Mouse (Mus musculus): Measurements from ENCODE around the gene Alpk1. TPM values are rescaled to one million over a fixed set of nuclear protein-coding genes. Genes with fewer than 3 reads are reported as not detected.

The Alpk1 gene
- 1.8 and 5.5 TPM in 2 replicates for polyA plus RNA-seq (2011; ENCODE audit: insufficient read depth, insufficient read length, low replicate concordance, missing spikeins)

- peak within 1 kb of the TSS; percentile 43 for H3K27ac ChIP-seq (ENCODE audit: control insufficient read depth, insufficient read depth, low read depth, low read length, poor library complexity)
- WGBS, result under 1% methylated on average over 24 of the region's 24 CpGs
- H3K4me3 ChIP-seq (replicated peaks; ENCODE audit: control insufficient read depth, low read depth, low read length), result peak within 1 kb of the TSS; percentile 74
- TF ChIP-seq CTCF (IDR thresholded peaks at IDR 0.05; ENCODE audit: control insufficient read depth, insufficient read depth, low read length), result peak; percentile 79
- TF ChIP-seq POLR2A (IDR thresholded peaks at IDR 0.05; ENCODE audit: borderline replicate concordance, control insufficient read depth, low read depth, low read length), result no peak
- H3K4me1 ChIP-seq (ENCODE audit: control insufficient read depth, insufficient read depth, low read length), result no peaks in the 10 kb centered on the region
Measured at GRCm38 (mm10) chr3:127780021-127780644, at the start of gene Alpk1. Alpk1 (minus strand) TSS chr3:127780527.

GRCm38 (mm10) chr3:127827123-127827522, 46.8 kb upstream of the Alpk1 start:
- 81% methylated on average over 7 of the region's 7 CpGs for WGBS
- TF ChIP-seq POLR2A (IDR thresholded peaks at IDR 0.05; ENCODE audit: borderline replicate concordance, control insufficient read depth, low read depth, low read length) (no peak), CTCF (IDR thresholded peaks at IDR 0.05; ENCODE audit: control insufficient read depth, insufficient read depth, low read length) (no peak)
- Histone ChIP-seq H3K4me1 (ENCODE audit: control insufficient read depth, insufficient read depth, low read length) (peaks cover 1% of the 10 kb centered on the region; the same call in 1 of the 2 replicates), H3K4me3 (replicated peaks; ENCODE audit: control insufficient read depth, low read depth, low read length) (no peak overlapping the region), H3K27ac (ENCODE audit: control insufficient read depth, insufficient read depth, low read depth, low read length, poor library complexity) (no peak overlapping the region)

GRCm38 (mm10) chr3:127826503-127826902, 46.2 kb upstream of the Alpk1 start:
- TF ChIP-seq CTCF (IDR thresholded peaks at IDR 0.05; ENCODE audit: control insufficient read depth, insufficient read depth, low read length), result no peak
- no peak for TF ChIP-seq POLR2A (IDR thresholded peaks at IDR 0.05; ENCODE audit: borderline replicate concordance, control insufficient read depth, low read depth, low read length)
- H3K27ac ChIP-seq (ENCODE audit: control insufficient read depth, insufficient read depth, low read depth, low read length, poor library complexity), result no peak overlapping the region
- no peak overlapping the region for H3K4me3 ChIP-seq (replicated peaks; ENCODE audit: control insufficient read depth, low read depth, low read length)
- WGBS, result 89% methylated on average over 7 of the region's 7 CpGs
- H3K4me1 ChIP-seq (ENCODE audit: control insufficient read depth, insufficient read depth, low read length), result peaks cover 1% of the 10 kb centered on the region; the same call in 1 of the 2 replicates

- Histone ChIP-seq H3K4me1 (ENCODE audit: control insufficient read depth, insufficient read depth, low read length) (peaks cover 1% of the 10 kb centered on the region; the same call in 1 of the 2 replicates), H3K4me3 (replicated peaks; ENCODE audit: control insufficient read depth, low read depth, low read length) (no peak overlapping the region), H3K27ac (ENCODE audit: control insufficient read depth, insufficient read depth, low read depth, low read length, poor library complexity) (peak overlapping the region; percentile 88)
- TF ChIP-seq CTCF (IDR thresholded peaks at IDR 0.05; ENCODE audit: control insufficient read depth, insufficient read depth, low read length) (no peak), POLR2A (IDR thresholded peaks at IDR 0.05; ENCODE audit: borderline replicate concordance, control insufficient read depth, low read depth, low read length) (no peak)
- WGBS, result 33% methylated on average over 17 of the region's 17 CpGs
Measured at GRCm38 (mm10) chr3:127823886-127824863, 43.8 kb upstream of the Alpk1 start.

- Histone ChIP-seq H3K4me1 (ENCODE audit: control insufficient read depth, insufficient read depth, low read length) (peaks cover 1% of the 10 kb centered on the region; the same call in 1 of the 2 replicates), H3K4me3 (replicated peaks; ENCODE audit: control insufficient read depth, low read depth, low read length) (no peak overlapping the region), H3K27ac (ENCODE audit: control insufficient read depth, insufficient read depth, low read depth, low read length, poor library complexity) (no peak overlapping the region)
- 60% methylated on average over 5 of the region's 5 CpGs for WGBS
- TF ChIP-seq POLR2A (IDR thresholded peaks at IDR 0.05; ENCODE audit: borderline replicate concordance, control insufficient read depth, low read depth, low read length), result no peak
- TF ChIP-seq CTCF (IDR thresholded peaks at IDR 0.05; ENCODE audit: control insufficient read depth, insufficient read depth, low read length), result no peak
Measured at GRCm38 (mm10) chr3:127821209-127821608, 40.9 kb upstream of the Alpk1 start.

- TF ChIP-seq POLR2A (IDR thresholded peaks at IDR 0.05; ENCODE audit: borderline replicate concordance, control insufficient read depth, low read depth, low read length), result no peak
- no peak for TF ChIP-seq CTCF (IDR thresholded peaks at IDR 0.05; ENCODE audit: control insufficient read depth, insufficient read depth, low read length)
- no peak overlapping the region for H3K27ac ChIP-seq (ENCODE audit: control insufficient read depth, insufficient read depth, low read depth, low read length, poor library complexity)
- H3K4me3 ChIP-seq (replicated peaks; ENCODE audit: control insufficient read depth, low read depth, low read length), result no peak overlapping the region
- 71% methylated on average over 1 of the region's 1 CpGs for WGBS
- peaks cover 1% of the 10 kb centered on the region; the same call in 1 of the 2 replicates for H3K4me1 ChIP-seq (ENCODE audit: control insufficient read depth, insufficient read depth, low read length)
Measured at GRCm38 (mm10) chr3:127820400-127820799, 40.1 kb upstream of the Alpk1 start.

GRCm38 (mm10) chr3:127818694-127819663, 38.7 kb upstream of the Alpk1 start:
- no peak overlapping the region for H3K27ac ChIP-seq (ENCODE audit: control insufficient read depth, insufficient read depth, low read depth, low read length, poor library complexity)
- no peak overlapping the region for H3K4me3 ChIP-seq (replicated peaks; ENCODE audit: control insufficient read depth, low read depth, low read length)
- no peaks in the 10 kb centered on the region; the same call in 1 of the 2 replicates for H3K4me1 ChIP-seq (ENCODE audit: control insufficient read depth, insufficient read depth, low read length)
- no peak for TF ChIP-seq CTCF (IDR thresholded peaks at IDR 0.05; ENCODE audit: control insufficient read depth, insufficient read depth, low read length)
- no peak for TF ChIP-seq POLR2A (IDR thresholded peaks at IDR 0.05; ENCODE audit: borderline replicate concordance, control insufficient read depth, low read depth, low read length)
- 81% methylated on average over 11 of the region's 11 CpGs for WGBS

Measured in bone marrow, adult 2 months (tissue).